9 mouse cellular contexts compared by ENCODE assay signal in genomic region chr15:88843486-88844097, GRCm38 (mm10). TPM values are rescaled to one million over a fixed set of nuclear protein-coding genes. Genes with fewer than 3 reads are reported as not detected.
DNase-seq lines count a peak whose midpoint lies in the region; ATAC-seq lines count a peak whose summit lies in the region.
"Had no signal": no experiment of that assay in that cellular context is flagged by ENCODE, and none has a peak within 500 bp of the region (broad histone marks: within the 10 kb centered on the region; RNA-seq: fewer than 3 reads in every experiment).

No protein-coding gene starts in this region.

- H3K4me2 ChIP-seq in hindbrain, embryonic 14.5 days (replicated peaks), result no peak overlapping the region
- H3K4me2 ChIP-seq: midbrain, embryonic 11.5 days had no signal

- H3K36me3 ChIP-seq in hindbrain, embryonic 14.5 days (replicated peaks; ENCODE audit: control insufficient read depth, insufficient read depth), result no peaks in the 10 kb centered on the region

- peak; percentile 19; the same call in 1 of the 2 replicates for ATAC-seq in hindbrain, embryonic 14.5 days (ENCODE audit: low FRiP score)

- no peak overlapping the region for H3K27ac ChIP-seq in hindbrain, embryonic 14.5 days

- peak; percentile 55 to 68 for DNase-seq in cerebellum, postnatal 10 days
- no peak for DNase-seq in cerebellum, adult 11-12 months
- DNase-seq in layer of hippocampus, adult 9-11 months, result peak; percentile 82
- DNase-seq in layer of hippocampus, adult 9-10 months (ENCODE audit: low spot score), result no peak
- DNase-seq in Muller cell, postnatal 12 days (ENCODE audit: inconsistent ontology term), result peak; percentile 67
- DNase-seq in hindbrain, embryonic 14.5 days (ENCODE audit: low spot score), result no peak
- DNase-seq in ovary, adult 18-20 months (ENCODE audit: low spot score), result no peak
- DNase-seq in testis, postnatal 14 days (ENCODE audit: low spot score), result no peak

- H3K27me3 ChIP-seq in hindbrain, embryonic 14.5 days (ENCODE audit: control insufficient read depth, insufficient read depth, low read length), result no peaks in the 10 kb centered on the region

- H3K4me3 ChIP-seq in hindbrain, embryonic 14.5 days (replicated peaks; ENCODE audit: low read length), result no peak overlapping the region

- no peak overlapping the region for H3K9ac ChIP-seq in hindbrain, embryonic 14.5 days

- WGBS in hindbrain, embryonic 14.5 days, result 46% methylated on average over 8 of the region's 8 CpGs

- peaks cover 9% of the 10 kb centered on the region; the same call in 1 of the 2 replicates for H3K4me1 ChIP-seq in hindbrain, embryonic 14.5 days (replicated peaks; ENCODE audit: control insufficient read depth, insufficient read depth, low read length)

- H3K9me3 ChIP-seq in hindbrain, embryonic 14.5 days (ENCODE audit: control insufficient read depth, low read length), result no peaks in the 10 kb centered on the region

RNA-seq across cellular contexts. Expression of gene Pim3, which starts 18.4 kb away (rescaled TPM):
- polyA plus RNA-seq in hindbrain, embryonic 14.5 days (2014; fragmentation: Nextera tagmentation; extraction: Ambion mirVana), result 52.1 and 61.0 TPM in 2 replicates

RNA-seq across cellular contexts. Expression of gene Creld2, which starts 24.1 kb away (rescaled TPM):
- 59.5 and 64.0 TPM in 2 replicates for polyA plus RNA-seq in hindbrain, embryonic 14.5 days (2014; fragmentation: Nextera tagmentation; extraction: Ambion mirVana)

RNA-seq across cellular contexts. Expression of gene Alg12, which starts 24.5 kb away (rescaled TPM):
- polyA plus RNA-seq in hindbrain, embryonic 14.5 days (2014; fragmentation: Nextera tagmentation; extraction: Ambion mirVana), result 9.0 and 10.0 TPM in 2 replicates

Comparison
In these comparisons a context has a peak if more than half of its experiments do, and no peak if none do; other contexts are left out.
1. DNase-seq: peak in cerebellum, postnatal 10 days (2 of 2), layer of hippocampus, adult 9-11 months (single experiment) and Muller cell, postnatal 12 days (single experiment); none in cerebellum, adult 11-12 months (single experiment), layer of hippocampus, adult 9-10 months (single experiment), hindbrain, embryonic 14.5 days (single experiment), ovary, adult 18-20 months (single experiment) and testis, postnatal 14 days (single experiment).